Mouse (Mus musculus) CD4-positive naive resting alpha-beta T cell, adult 76 days (primary cell): Measurements from ENCODE around the gene Slc7a5. TPM values are rescaled to one million over a fixed set of nuclear protein-coding genes. Genes with fewer than 3 reads are reported as not detected.

Source experiments
- total RNA-seq: library from RNA; stranded (reverse); gene quantifications from one replicate; pipeline ENCODE4 v1.2.4, GENCODE M21; 2023

Slc7a5 gene
- total RNA-seq: 74.6 TPM

GRCm38 (mm10) chr8:121907587-121908248 is at the start of gene Slc7a5:
Gene Slc7a5, minus strand, starts transcription at chr8:121907694.

GRCm38 (mm10) chr8:121949222-121949800 is 41.8 kb upstream of the Slc7a5 start, which contains the start of gene Banp:
Gene Banp, plus strand, starts transcription at chr8:121949750.

GRCm38 (mm10) chr8:121944831-121945230 is 37.3 kb upstream of the Slc7a5 start, which contains the start of gene Car5a:
Gene Car5a, minus strand, starts transcription at chr8:121944904.

Other genes with a start within 250 kb of the Slc7a5 start
- gene Jph3, start 178.1 kb downstream of the Slc7a5 start, total RNA-seq: not detected
- gene Klhdc4, start 78.1 kb downstream of the Slc7a5 start, total RNA-seq: 50.3 TPM
- gene Car5a, start 37.2 kb upstream of the Slc7a5 start, total RNA-seq: not detected
- 59.9 TPM for gene Banp, start 42.1 kb upstream of the Slc7a5 start, total RNA-seq